Mouse (Mus musculus): ENCODE data around the gene Gm21992.

DNA sequence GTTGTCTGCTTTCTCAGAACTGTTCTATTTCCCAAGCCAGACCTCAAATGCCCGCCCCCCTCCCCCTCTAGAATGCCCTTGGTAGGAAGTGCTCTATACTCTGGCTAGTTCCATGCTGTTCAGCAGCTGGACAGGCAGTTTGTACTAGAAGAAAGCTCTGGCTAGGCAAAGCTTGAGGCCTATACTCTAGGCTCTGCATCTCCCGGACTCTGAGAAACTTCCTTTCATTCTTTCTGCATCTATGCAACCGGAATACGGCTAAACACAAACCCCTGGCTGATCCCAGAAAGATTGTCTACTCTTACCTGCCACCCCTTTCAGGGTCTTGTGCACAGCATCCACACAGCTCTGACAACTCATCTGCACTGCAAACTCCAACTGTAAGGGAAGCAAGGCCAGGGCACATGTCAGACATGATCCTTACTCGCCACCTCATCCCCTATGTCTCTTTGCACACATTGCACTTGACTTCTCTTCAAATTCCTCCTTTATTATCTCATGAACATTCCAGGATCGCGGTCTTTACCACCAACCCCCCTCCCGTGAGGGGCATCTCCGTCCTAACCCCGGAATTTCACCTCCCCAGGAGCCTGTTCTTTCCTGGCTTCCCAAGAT, 27.2 kb upstream of the Gm21992 start:
- TF ChIP-seq POLR2A (IDR thresholded peaks at IDR 0.05; ENCODE audit: borderline replicate concordance, extremely low read depth, insufficient read depth, insufficient read length, poor library complexity, severe bottlenecking) (no peak), CTCF (IDR thresholded peaks at IDR 0.05; ENCODE audit: borderline replicate concordance, extremely low read depth, insufficient read depth, insufficient read length) (no peak)

Measured in brain, embryonic 14.5 days (tissue).